15 mouse cellular contexts compared by ENCODE assay signal in the genomic region with DNA sequence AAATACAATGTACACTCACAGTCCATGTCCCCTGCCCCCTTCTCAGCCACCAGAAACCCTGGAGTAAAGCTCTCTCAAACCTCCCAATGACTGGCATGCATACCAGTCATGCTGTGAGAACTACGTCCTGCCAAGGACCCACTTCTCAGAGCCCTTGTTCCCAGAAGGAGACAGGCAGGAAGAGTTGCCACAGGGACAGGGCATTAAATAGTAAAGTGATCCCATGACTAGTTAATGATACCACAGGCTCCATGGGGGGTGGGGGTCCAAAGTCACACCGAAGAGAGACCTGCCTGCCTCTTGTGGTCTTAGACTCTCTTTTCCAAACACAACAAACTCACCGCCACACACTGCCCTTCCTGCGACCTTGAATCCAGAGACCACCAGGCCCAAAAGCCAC. TPM values are rescaled to one million over a fixed set of nuclear protein-coding genes. Genes with fewer than 3 reads are reported as not detected.
DNase-seq lines count a peak whose midpoint lies in the region; ATAC-seq and TF ChIP-seq lines count a peak whose summit lies in the region.
"Had no signal": no experiment of that assay in that cellular context is flagged by ENCODE, and none has a peak within 500 bp of the region (broad histone marks: within the 10 kb centered on the region; RNA-seq: fewer than 3 reads in every experiment).

No protein-coding gene starts in this region.

- WGBS in lung, postnatal 0 days, result 57% methylated on average over 4 of the region's 4 CpGs
- 80% methylated on average over 4 of the region's 4 CpGs for WGBS in limb, embryonic 10.5 days
- 63% methylated on average over 4 of the region's 4 CpGs for WGBS in small intestine, adult 2 months

- no peaks in the 10 kb centered on the region for H3K27me3 ChIP-seq in lung, postnatal 0 days (replicated peaks; ENCODE audit: insufficient read depth, low read length)
- H3K27me3 ChIP-seq in limb, embryonic 10.5 days (ENCODE audit: low read depth, poor library complexity, severe bottlenecking), result peaks cover 3% of the 10 kb centered on the region
- no peaks in the 10 kb centered on the region for H3K27me3 ChIP-seq in small intestine, adult 2 months (ENCODE audit: control insufficient read depth, insufficient read depth, low read length)
- H3K27me3 ChIP-seq: embryonic facial prominence, embryonic 12.5 days; forebrain, embryonic 12.5 days; stomach, embryonic 15.5 days had no signal

- H3K4me2 ChIP-seq in lung, postnatal 0 days (replicated peaks; ENCODE audit: low read depth, low read length), result no peak overlapping the region
- H3K4me2 ChIP-seq: embryonic facial prominence, embryonic 12.5 days; forebrain, embryonic 12.5 days; stomach, embryonic 15.5 days had no signal

- ATAC-seq in lung, postnatal 0 days, result peak; percentile 37
- ATAC-seq in erythroid progenitor cell, adult 5-6 weeks (replicated peaks; ENCODE audit: low FRiP score, poor library complexity, severe bottlenecking), result no peak

- TF ChIP-seq EP300 in lung, postnatal 0 days (IDR thresholded peaks at IDR 0.05), result 0 out of 2 replicates have a peak, but pooled peaks have one; percentile 27

- no peak overlapping the region for H3K4me3 ChIP-seq in lung, postnatal 0 days (ENCODE audit: low read depth, low read length)
- no peak overlapping the region for H3K4me3 ChIP-seq in limb, embryonic 10.5 days
- no peak overlapping the region for H3K4me3 ChIP-seq in small intestine, adult 2 months (ENCODE audit: low read depth, low read length)
- H3K4me3 ChIP-seq: embryonic facial prominence, embryonic 12.5 days; forebrain, embryonic 12.5 days; hindbrain, embryonic 10.5 days; stomach, embryonic 15.5 days had no signal

- H3K9me3 ChIP-seq in lung, postnatal 0 days (ENCODE audit: low read length), result no peaks in the 10 kb centered on the region
- H3K9me3 ChIP-seq in limb, embryonic 10.5 days (replicated peaks), result no peaks in the 10 kb centered on the region
- H3K9me3 ChIP-seq: embryonic facial prominence, embryonic 12.5 days; forebrain, embryonic 12.5 days; hindbrain, embryonic 10.5 days; stomach, embryonic 15.5 days had no signal

- H3K27ac ChIP-seq in lung, postnatal 0 days (ENCODE audit: low read length), result peak overlapping the region; percentile 71
- peak overlapping the region; percentile 78 for H3K27ac ChIP-seq in limb, embryonic 10.5 days
- peak overlapping the region; percentile 0; the same call in 1 of the 2 replicates for H3K27ac ChIP-seq in small intestine, adult 2 months (ENCODE audit: insufficient read depth, low read depth, low read length)
- H3K27ac ChIP-seq: forebrain, embryonic 12.5 days; stomach, embryonic 15.5 days had no signal

- H3K4me1 ChIP-seq in lung, postnatal 0 days (ENCODE audit: insufficient read depth, low read depth, low read length), result peaks cover 22% of the 10 kb centered on the region; the same call in 1 of the 2 replicates
- peaks cover 66% of the 10 kb centered on the region for H3K4me1 ChIP-seq in limb, embryonic 10.5 days
- H3K4me1 ChIP-seq in small intestine, adult 2 months (ENCODE audit: control insufficient read depth, insufficient read depth, insufficient read length, low read length), result peaks cover 88% of the 10 kb centered on the region

- TF ChIP-seq POLR2A in small intestine, adult 2 months (IDR thresholded peaks at IDR 0.05; ENCODE audit: low read depth, low read length), result no peak

- TF ChIP-seq CTCF in lung, postnatal 0 days (IDR thresholded peaks at IDR 0.05), result no peak
- no peak for TF ChIP-seq CTCF in small intestine, adult 2 months (IDR thresholded peaks at IDR 0.05; ENCODE audit: extremely low read depth, insufficient read length, insufficient replicate concordance, low read depth, low read length)

- intact Hi-C loops in left cerebral cortex, postnatal 36 days (cut with DNase I), result no loop called here

- H3K36me3 ChIP-seq in lung, postnatal 0 days (ENCODE audit: insufficient read depth, low read length), result no peaks in the 10 kb centered on the region
- no peaks in the 10 kb centered on the region for H3K36me3 ChIP-seq in limb, embryonic 10.5 days
- H3K36me3 ChIP-seq in small intestine, adult 2 months (ENCODE audit: control insufficient read depth, insufficient read depth, low read length), result peaks cover 12% of the 10 kb centered on the region
- H3K36me3 ChIP-seq: embryonic facial prominence, embryonic 12.5 days; forebrain, embryonic 12.5 days; hindbrain, embryonic 10.5 days; stomach, embryonic 15.5 days had no signal

- DNase-seq in lung, postnatal 0 days (ENCODE audit: low spot score), result peak; percentile 64
- DNase-seq in lung, postnatal 10 days, result no peak
- DNase-seq in kidney, adult 9 months, result peak; percentile 89
- no peak for DNase-seq in limb, embryonic 10.5 days (ENCODE audit: low spot score)
- no peak for DNase-seq in left cerebral cortex, postnatal 36 days (ENCODE audit: low spot score in 2 of 2)
- DNase-seq: adrenal gland, postnatal 36 days; cerebellum, postnatal 25 days; right cerebral cortex, postnatal 25 days; thymus, postnatal 14 days had no signal

- no peak overlapping the region for H3K9ac ChIP-seq in lung, postnatal 0 days (replicated peaks; ENCODE audit: low read depth)
- H3K9ac ChIP-seq: embryonic facial prominence, embryonic 12.5 days; forebrain, embryonic 12.5 days; stomach, embryonic 15.5 days had no signal

RNA-seq across cellular contexts. Expression of gene Cd82, which starts 10.4 kb away (rescaled TPM):
- polyA plus RNA-seq in lung, postnatal 0 days (2015; fragmentation: Nextera tagmentation; extraction: Ambion mirVana), result 94.1 and 106 TPM in 2 replicates
- 4.1 and 7.2 TPM in 2 replicates for polyA plus RNA-seq in limb, embryonic 10.5 days (2016; fragmentation: Nextera tagmentation; extraction: Ambion mirVana)
- polyA plus RNA-seq in small intestine, adult 2 months (2012; rRNA removed), result 123 and 433 TPM in 2 replicates
- 10 to 100 TPM; 16.7 to 19.4 TPM for total RNA-seq in left cerebral cortex, postnatal 36 days (2021)
- total RNA-seq in erythroid progenitor cell, adult 5-6 weeks (2015; ENCODE audit: low replicate concordance), result 310 and 373 TPM in 2 replicates
- total RNA-seq in erythroid progenitor cell, adult 5-6 weeks (2017; ENCODE audit: low replicate concordance), result 342 and 415 TPM in 2 replicates

Comparison
In these comparisons a context has a peak if more than half of its experiments do, and no peak if none do; other contexts are left out.
1. DNase-seq: peak in lung, postnatal 0 days (single experiment) and kidney, adult 9 months (single experiment); none in lung, postnatal 10 days (single experiment), limb, embryonic 10.5 days (single experiment) and left cerebral cortex, postnatal 36 days (0 of 2).
2. H3K27ac ChIP-seq: peak in every context shown above with its lines; median percentile 78 in limb, embryonic 10.5 days; 71 in lung, postnatal 0 days; 0 in small intestine, adult 2 months.
3. RNA of gene Cd82, which starts 10.4 kb away (polyA plus RNA-seq): 123 to 433 TPM in small intestine, adult 2 months and 94.1 to 106 TPM in lung, postnatal 0 days; 4.1 to 7.2 TPM in limb, embryonic 10.5 days; every median in the first group is over 10 times any median in the second.